Mouse (Mus musculus): ENCODE data around the gene Tsr2. TPM values are rescaled to one million over a fixed set of nuclear protein-coding genes. Genes with fewer than 3 reads are reported as not detected.

Gene Tsr2
- total RNA-seq, 1 experiment from 2014 or later = 29.3 TPM

GRCm38 (mm10) chrX:151046321-151046720 is 50.0 kb downstream of the Tsr2 start:
- no peak for DNase-seq

- no peak for DNase-seq
Measured at GRCm38 (mm10) chrX:151045850-151046249, 50.5 kb downstream of the Tsr2 start, which contains the start of gene Fgd1. Fgd1 (plus strand) TSS chrX:151046150.

DNA sequence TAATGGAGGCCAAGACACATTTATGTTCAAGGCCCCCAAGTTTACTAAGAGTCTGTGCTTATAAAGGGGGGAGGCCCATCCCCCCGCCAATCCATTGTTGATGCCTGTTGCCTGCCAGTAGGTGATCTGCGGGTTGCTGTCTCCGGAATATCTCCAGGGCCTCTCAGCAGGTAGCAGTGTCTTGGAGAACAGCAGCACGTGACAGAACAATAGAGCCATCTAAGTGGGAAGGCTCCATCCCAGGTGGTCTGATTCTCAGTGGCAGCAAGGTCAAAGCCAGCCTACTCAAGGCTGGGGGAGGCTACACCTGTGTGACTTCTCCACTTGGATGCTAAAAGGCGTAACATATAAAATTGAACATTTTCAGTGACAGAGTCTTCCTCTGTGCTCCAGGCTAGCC is 55.1 kb downstream of the Tsr2 start:
- no peak for DNase-seq

Other genes with a start within 250 kb of the Tsr2 start
- 54.3 and 68.6 TPM in 2 replicates for gene Gnl3l, start 79.2 kb downstream of the Tsr2 start, total RNA-seq (2021)
- gene Fgd1, start 50.4 kb downstream of the Tsr2 start, total RNA-seq (2021) = 24.6 and 35.0 TPM in 2 replicates
- 1.7 and 2.0 TPM in 2 replicates for gene Wnk3, start 101.5 kb upstream of the Tsr2 start, total RNA-seq (2021)
- 18.5 and 19.1 TPM in 2 replicates for gene Fam120c, start 247.6 kb upstream of the Tsr2 start, total RNA-seq (2021)

Data from adrenal gland, postnatal 25 days (tissue).